Mouse (Mus musculus) kidney, postnatal 0 days (tissue): Measurements from ENCODE around the gene Vps52. TPM values are rescaled to one million over a fixed set of nuclear protein-coding genes. Genes with fewer than 3 reads are reported as not detected.

Experiments
- ATAC-seq: fragments of 200-750 bp; cut with Nextera tagmentation; replicated peaks from 2 replicates; pipeline ENCODE4 v1.8.0; 2017; ENCODE audit warnings: low read depth, moderate number of reproducible peaks, moderate TSS enrichment, moderate library complexity; ENCODE audit not compliant: low FRiP score
- DNase-seq: peaks from one replicate; pipeline ENCODE4 v3.0.0-alpha.2; 2016; ENCODE audit warnings: low spot score
- H3K27ac ChIP-seq: fragments of 300-500 bp; sonication (generic); 2 replicates; pipeline ENCODE4 v1.5.1; 2014; ENCODE audit warnings: mild to moderate bottlenecking
- H3K27me3 ChIP-seq: fragments of 300-500 bp; sonication (generic); 2 replicates; pipeline ENCODE4 v1.6.1; 2014; ENCODE audit warnings: low read length, mixed read lengths; ENCODE audit not compliant: insufficient read depth
- H3K36me3 ChIP-seq: fragments of 300-500 bp; sonication (generic); 2 replicates; pipeline ENCODE4 v1.6.1; 2014; ENCODE audit warnings: low read length, mixed read lengths; ENCODE audit not compliant: insufficient read depth
- H3K4me1 ChIP-seq: fragments of 300-500 bp; sonication (generic); replicated peaks from 2 replicates; pipeline ENCODE4 v1.6.1; 2014; ENCODE audit warnings: antibody characterized with exemption, low read length, mixed read lengths; ENCODE audit not compliant: insufficient read depth
- H3K4me2 ChIP-seq: fragments of 300-500 bp; sonication (generic); 2 replicates; pipeline ENCODE4 v1.6.1; 2014; ENCODE audit warnings: mild to moderate bottlenecking, low read length, moderate library complexity, mixed read lengths
- H3K4me3 ChIP-seq: fragments of 300-500 bp; sonication (generic); replicated peaks from 2 replicates; pipeline ENCODE4 v1.5.1; 2014; ENCODE audit warnings: low read depth, low read length
- H3K9ac ChIP-seq: fragments of 300-500 bp; sonication (generic); 2 replicates; pipeline ENCODE4 v1.6.1; 2014; ENCODE audit warnings: low read depth, low read length
- H3K9me3 ChIP-seq: fragments of 300-500 bp; sonication (generic); replicated peaks from 2 replicates; pipeline ENCODE4 v1.6.1; 2016; ENCODE audit warnings: low read length, inconsistent platforms, mixed read lengths
- CTCF ChIP-seq: IDR thresholded peaks from 2 replicates; pipeline ENCODE4 v1.5.1; 2016; ENCODE audit warnings: antibody characterized with exemption, low read depth, mild to moderate bottlenecking, moderate library complexity
- WGBS: fragments of 180-500 bp; shearing (Covaris S2); extraction: QIAGEN DNeasy Blood & Tissue Kit; methylation state at CpG from one replicate; pipeline ENCODE4 v1.1.7; 2014; 5-methylcytosine and 5-hydroxymethylcytosine counted together
- polyA plus RNA-seq: library from polyadenylated mRNA; unstranded; fragments of >200 nt; fragmentation: Nextera tagmentation; extraction: Ambion mirVana; gene quantifications from 2 replicates; pipeline ENCODE4 v1.2.1, GENCODE M21; 2015

The Vps52 gene
- polyA plus RNA-seq, 1 experiment from 2014 or later = 37.7 TPM

DNA sequence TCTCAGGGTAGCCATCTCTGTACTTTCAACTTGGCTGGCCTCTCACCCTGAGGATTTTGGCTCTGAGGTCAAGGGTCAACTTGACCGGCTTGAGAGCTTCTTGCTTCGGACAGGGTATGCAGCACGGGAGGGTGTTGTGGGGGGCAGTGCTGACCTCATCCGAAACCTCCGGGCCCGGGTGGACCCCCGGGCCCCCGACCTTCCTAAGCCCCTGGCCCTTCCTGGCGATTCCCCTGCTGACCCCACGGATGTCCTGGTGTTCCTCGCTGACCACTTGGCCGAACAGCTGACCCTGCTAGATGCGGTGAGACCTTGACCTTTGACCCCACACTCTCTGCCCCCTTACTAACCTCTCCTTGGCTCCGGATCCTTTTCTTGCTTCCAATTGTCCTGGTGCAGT lies 23.2 kb upstream of the Vps52 start:
- no peak for TF ChIP-seq CTCF
- no peak overlapping the region for H3K4me2 ChIP-seq
- DNase-seq = no peak
- H3K9ac ChIP-seq = no peak overlapping the region
- no peak for ATAC-seq
- peaks cover 21% of the 10 kb centered on the region for H3K36me3 ChIP-seq
- H3K27ac ChIP-seq = no peak overlapping the region
- no peaks in the 10 kb centered on the region for H3K9me3 ChIP-seq
- H3K4me1 ChIP-seq = peaks cover 3% of the 10 kb centered on the region; the same call in 1 of the 2 replicates
- no peaks in the 10 kb centered on the region for H3K27me3 ChIP-seq
- WGBS = 90% methylated on average over 14 of the region's 14 CpGs
- H3K4me3 ChIP-seq = no peak overlapping the region

DNA sequence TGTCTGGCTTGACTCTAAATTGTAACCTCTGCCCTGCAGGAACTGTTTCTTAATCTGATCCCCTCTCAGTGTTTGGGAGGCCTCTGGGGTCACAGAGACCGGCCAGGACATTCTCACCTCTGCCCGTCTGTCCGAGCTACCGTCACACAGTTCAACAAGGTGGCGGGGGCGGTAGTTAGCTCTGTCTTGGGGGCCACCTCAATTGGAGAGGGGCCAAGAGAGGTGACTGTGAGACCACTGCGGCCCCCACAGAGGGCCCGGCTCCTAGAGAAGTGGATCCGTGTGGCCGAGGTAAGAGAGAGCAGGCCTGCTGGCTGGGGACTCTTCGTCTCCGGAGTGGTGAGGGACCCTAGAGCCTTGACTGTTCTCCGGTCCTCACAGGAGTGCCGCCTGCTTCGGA lies 22.6 kb upstream of the Vps52 start:
- peaks cover 3% of the 10 kb centered on the region; the same call in 1 of the 2 replicates for H3K4me1 ChIP-seq
- no peak overlapping the region for H3K4me2 ChIP-seq
- 90% methylated on average over 15 of the region's 15 CpGs for WGBS
- H3K36me3 ChIP-seq = peaks cover 24% of the 10 kb centered on the region
- DNase-seq (no peak), ATAC-seq (no peak)
- H3K4me3 ChIP-seq = no peak overlapping the region
- H3K27ac ChIP-seq = no peak overlapping the region
- TF ChIP-seq CTCF = no peak
- no peaks in the 10 kb centered on the region for H3K9me3 ChIP-seq
- no peaks in the 10 kb centered on the region for H3K27me3 ChIP-seq
- no peak overlapping the region for H3K9ac ChIP-seq

DNA sequence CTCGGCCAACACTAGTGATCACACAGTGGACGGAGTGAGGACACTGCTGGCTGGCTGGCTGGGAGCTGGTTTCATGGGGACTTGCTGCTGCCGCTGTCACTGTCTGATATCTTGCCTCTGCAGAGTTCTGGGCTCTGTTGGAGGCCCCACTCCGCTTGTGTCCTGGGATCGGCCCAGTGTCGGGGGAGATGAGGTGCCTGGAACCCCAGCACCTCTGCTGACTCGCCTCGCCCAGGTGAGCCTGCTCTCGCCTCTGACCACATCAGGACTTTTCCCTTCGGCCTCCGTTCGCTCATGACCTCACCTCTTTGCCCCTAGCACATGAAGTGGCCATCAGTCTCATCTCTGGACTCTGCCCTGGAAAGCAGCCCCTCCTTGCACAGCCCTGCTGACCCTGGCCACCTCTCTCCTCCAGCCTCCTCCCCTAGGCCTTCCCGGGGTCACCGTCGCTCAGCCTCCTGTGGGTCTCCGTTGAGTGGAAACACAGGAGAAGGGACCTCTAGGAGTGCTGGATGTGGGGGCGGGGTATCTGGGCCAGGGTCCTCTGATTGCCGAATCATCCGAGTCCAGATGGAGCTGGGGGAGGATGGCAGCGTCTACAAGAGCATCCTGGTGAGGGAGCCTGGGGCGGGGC lies 20.1 kb upstream of the Vps52 start:
- Histone ChIP-seq H3K9ac (no peak overlapping the region), H3K36me3 (peaks cover 24% of the 10 kb centered on the region), H3K4me1 (peaks cover under 1% of the 10 kb centered on the region; the same call in 1 of the 2 replicates), H3K4me3 (no peak overlapping the region), H3K4me2 (no peak overlapping the region), H3K9me3 (no peaks in the 10 kb centered on the region), H3K27ac (no peak overlapping the region), H3K27me3 (no peaks in the 10 kb centered on the region)
- ATAC-seq (no peak), DNase-seq (no peak)
- 80% methylated on average over 20 of the region's 21 CpGs for WGBS
- TF ChIP-seq CTCF = no peak

DNA sequence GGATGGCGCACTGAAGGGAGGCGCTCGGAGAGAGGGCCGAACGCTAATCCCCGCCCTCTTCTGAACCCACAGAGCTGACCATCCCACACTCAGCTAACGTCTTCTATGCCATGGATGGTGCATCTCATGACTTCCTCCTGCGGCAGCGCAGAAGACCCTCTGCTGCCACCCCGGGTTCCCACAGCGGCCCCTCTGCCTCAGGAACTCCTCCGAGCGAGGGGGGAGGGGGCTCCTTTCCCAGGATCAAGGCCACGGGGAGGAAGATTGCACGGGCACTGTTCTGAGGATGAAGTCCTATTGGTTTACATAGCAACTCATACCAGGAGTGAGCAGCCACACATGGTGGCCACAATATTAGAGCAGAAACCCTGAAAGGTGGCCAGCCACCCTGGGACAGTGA lies 18.6 kb upstream of the Vps52 start:
- Histone ChIP-seq H3K4me1 (peaks cover 7% of the 10 kb centered on the region; the same call in 1 of the 2 replicates), H3K4me2 (no peak overlapping the region), H3K9me3 (no peaks in the 10 kb centered on the region), H3K27ac (no peak overlapping the region), H3K36me3 (peaks cover 24% of the 10 kb centered on the region), H3K27me3 (no peaks in the 10 kb centered on the region), H3K4me3 (no peak overlapping the region), H3K9ac (no peak overlapping the region)
- no peak for ATAC-seq
- WGBS = 86% methylated on average over 15 of the region's 15 CpGs
- TF ChIP-seq CTCF = no peak
- no peak for DNase-seq

DNA sequence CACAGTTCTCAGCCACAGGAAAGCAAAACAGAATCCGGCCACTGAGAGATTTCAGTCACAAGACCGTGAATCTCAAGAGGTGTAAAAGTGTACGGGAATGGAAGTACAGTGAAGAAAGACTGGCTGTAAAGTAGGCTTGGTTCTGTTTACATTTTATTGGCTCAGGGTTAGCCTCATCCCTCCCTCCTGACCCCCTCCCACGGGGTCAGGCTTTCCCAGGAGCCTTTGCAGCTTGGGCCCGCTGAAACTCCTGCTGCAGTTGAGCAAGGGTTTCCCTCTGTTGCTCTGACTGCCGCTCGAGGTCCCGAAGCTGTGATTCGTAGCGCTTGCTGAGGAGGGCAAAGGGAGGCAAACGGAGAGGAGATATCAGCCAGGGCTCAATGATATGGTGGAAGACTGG lies 16.8 kb upstream of the Vps52 start:
- Histone ChIP-seq H3K9ac (no peak overlapping the region), H3K36me3 (peaks cover 16% of the 10 kb centered on the region), H3K4me1 (peaks cover 7% of the 10 kb centered on the region; the same call in 1 of the 2 replicates), H3K27me3 (no peaks in the 10 kb centered on the region), H3K27ac (no peak overlapping the region), H3K4me3 (no peak overlapping the region), H3K4me2 (no peak overlapping the region), H3K9me3 (no peaks in the 10 kb centered on the region)
- ATAC-seq (no peak), DNase-seq (no peak)
- TF ChIP-seq CTCF = no peak
- whole genome bisulfite sequencing = 69% methylated on average over 11 of the region's 11 CpGs

DNA sequence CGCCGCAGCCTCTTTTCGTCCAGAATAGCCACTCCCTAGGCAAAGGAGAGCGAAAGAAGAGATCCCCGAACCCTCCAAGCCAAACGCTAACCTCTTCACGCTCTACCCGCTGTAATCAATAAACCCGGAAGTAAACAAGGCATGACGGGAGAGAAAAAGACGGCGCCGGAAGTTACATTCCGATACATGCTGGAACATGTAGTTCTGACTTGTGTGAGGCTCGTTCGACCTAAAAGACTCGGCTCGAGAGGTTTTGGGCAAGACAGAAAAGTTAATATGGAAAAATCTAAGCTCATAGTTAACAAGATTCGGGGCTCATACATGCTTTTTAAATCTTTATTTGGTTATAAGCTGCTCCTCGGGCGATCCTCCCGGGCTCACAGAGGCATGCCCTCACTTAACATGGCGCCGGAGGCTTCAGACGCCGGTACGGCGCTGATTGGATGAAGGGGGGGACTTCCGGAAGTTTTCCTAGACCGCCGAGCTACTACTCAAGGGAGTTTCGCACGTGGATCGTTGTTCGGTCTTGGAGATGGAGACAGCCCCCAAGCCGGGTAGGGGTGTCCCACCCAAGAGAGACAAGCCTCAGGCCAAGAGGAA lies 15.3 kb upstream of the Vps52 start, which contains the start of the genes Pfdn6 and Wdr46:
Gene Pfdn6, minus strand, starts transcription at position 138 of the 600 bp plus-strand sequence.
Gene Wdr46, plus strand, starts transcription at position 455 of the 600 bp plus-strand sequence.
- TF ChIP-seq CTCF = no peak
- Histone ChIP-seq H3K27ac (no peak within 1 kb of the TSS; the same call in 1 of the 2 replicates), H3K9me3 (no peaks in the 10 kb centered on the region), H3K4me3 (peak within 1 kb of the TSS; percentile 63), H3K36me3 (peaks cover 22% of the 10 kb centered on the region), H3K4me1 (peaks cover 7% of the 10 kb centered on the region; the same call in 1 of the 2 replicates), H3K4me2 (peak within 1 kb of the TSS; percentile 95), H3K9ac (peak within 1 kb of the TSS; percentile 83), H3K27me3 (no peaks in the 10 kb centered on the region)
- DNase-seq (peak; percentile 97), ATAC-seq (peak; percentile 74)
- WGBS = under 1% methylated on average over 36 of the region's 36 CpGs
